Mouse (Mus musculus) kidney, adult 2 months (tissue): ENCODE data around the gene Pgm5.

Experiments used
- CTCF ChIP-seq: fragments of 200-500 bp; conservative IDR thresholded peaks from 2 replicates; pipeline ENCODE4 v1.5.1; 2011; ENCODE audit warnings: low read depth, mild to moderate bottlenecking, control low read depth, low read length, moderate library complexity, mixed read lengths; ENCODE audit not compliant: insufficient read depth, insufficient read length
- POLR2A ChIP-seq: fragments of 200-500 bp; IDR thresholded peaks from one replicate; pipeline ENCODE4 v1.6.1; 2011; ENCODE audit warnings: low read depth, low read length, control low read depth

DNA sequence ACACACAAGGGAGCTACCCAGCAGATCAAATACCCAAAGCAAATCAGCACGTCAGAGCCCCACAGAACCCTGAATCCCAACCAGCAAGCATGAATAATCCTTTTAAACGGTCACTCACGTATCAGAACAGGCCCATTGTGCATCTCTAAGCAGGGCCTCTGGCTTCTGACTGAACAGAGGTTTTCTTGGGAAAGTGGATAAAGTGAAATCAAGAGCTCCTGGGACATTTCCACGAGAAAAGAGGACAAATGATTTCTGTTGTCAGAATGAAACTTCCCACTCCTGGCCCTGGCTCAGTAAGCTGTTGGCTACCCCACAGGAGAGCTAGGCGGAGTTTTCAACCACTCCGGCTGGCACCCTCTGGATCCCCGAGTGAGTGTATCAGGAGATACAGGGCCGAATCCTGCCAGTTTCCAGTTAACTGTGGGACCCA is 48.8 kb downstream of the Pgm5 start:
- no peak for TF ChIP-seq POLR2A
- no peak for TF ChIP-seq CTCF
